In the genomic region with DNA sequence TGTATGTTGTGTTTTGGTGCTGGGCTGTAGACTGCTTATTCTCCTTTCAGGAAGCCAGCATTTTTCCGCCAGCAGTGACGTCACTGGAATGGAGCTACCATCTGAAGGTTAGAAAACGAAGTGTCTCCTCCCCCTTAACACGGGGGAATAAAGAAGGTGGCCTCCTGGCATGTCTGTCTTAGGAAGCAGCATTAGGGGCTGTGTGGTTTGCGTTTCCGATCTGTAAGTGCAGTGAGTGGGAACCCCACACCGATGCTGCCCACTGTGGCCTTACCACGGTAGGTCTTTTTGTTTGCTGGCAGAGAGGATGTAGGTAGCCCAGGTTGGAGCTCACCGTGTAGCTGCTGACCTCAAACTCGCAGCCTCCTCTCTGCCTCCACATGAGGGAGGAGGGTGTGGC, we compare ENCODE assay signal across 27 mouse cellular contexts.
"Had no signal": no experiment of that assay in that cellular context is flagged by ENCODE, and none has a peak within 500 bp of the region (broad histone marks: within the 10 kb centered on the region; RNA-seq: fewer than 3 reads in every experiment).

No protein-coding gene starts in this region.

- ATAC-seq: forebrain, embryonic 16.5 days; hindbrain, postnatal 0 days; inflammation-experienced regulatory T-cells, adult 6 months; intestine, embryonic 16.5 days; liver, embryonic 12.5 days had no signal

- H3K4me2 ChIP-seq: heart, embryonic 11.5 days; heart, embryonic 13.5 days; heart, embryonic 15.5 days; hindbrain, embryonic 13.5 days; hindbrain, embryonic 15.5 days; kidney, embryonic 15.5 days; limb, embryonic 13.5 days; limb, embryonic 15.5 days; liver, embryonic 12.5 days had no signal

- H3K27me3 ChIP-seq: heart, embryonic 13.5 days; heart, embryonic 15.5 days; hindbrain, embryonic 13.5 days; hindbrain, embryonic 15.5 days; kidney, embryonic 15.5 days; limb, embryonic 13.5 days; limb, embryonic 15.5 days; liver, embryonic 12.5 days had no signal

- H3K4me1 ChIP-seq: hindbrain, embryonic 13.5 days; hindbrain, embryonic 15.5 days; limb, embryonic 13.5 days; limb, embryonic 15.5 days had no signal

- H3K27ac ChIP-seq: gastrocnemius, adult 2 months; heart, adult 2 months; heart, embryonic 13.5 days; heart, embryonic 15.5 days; hindbrain, embryonic 13.5 days; hindbrain, embryonic 15.5 days; hindbrain, postnatal 0 days; kidney, embryonic 15.5 days; kidney, postnatal 0 days; left cerebral cortex, adult 2 months; limb, embryonic 13.5 days; limb, embryonic 15.5 days; liver, embryonic 12.5 days had no signal

- DNase-seq: gastrocnemius, adult 2 months; gastrocnemius, postnatal 10 days; gastrocnemius, postnatal 25 days; heart, adult 11 months; heart, adult 2 months; heart, postnatal 4 days; kidney, adult 11 months; kidney, adult 2 months; kidney, adult 9 months; kidney, postnatal 14 days; kidney, postnatal 36 days; left cerebral cortex, postnatal 4 days had no signal

- H3K9ac ChIP-seq: heart, embryonic 13.5 days; heart, embryonic 15.5 days; hindbrain, embryonic 13.5 days; hindbrain, embryonic 15.5 days; kidney, embryonic 15.5 days; limb, embryonic 13.5 days; limb, embryonic 15.5 days; liver, embryonic 12.5 days had no signal

- H3K9me3 ChIP-seq: heart, embryonic 13.5 days; heart, embryonic 15.5 days; hindbrain, embryonic 13.5 days; hindbrain, embryonic 15.5 days; kidney, embryonic 15.5 days; limb, embryonic 13.5 days; limb, embryonic 15.5 days; liver, embryonic 12.5 days had no signal

- H3K4me3 ChIP-seq: gastrocnemius, adult 2 months; heart, adult 2 months; heart, embryonic 13.5 days; heart, embryonic 15.5 days; hindbrain, embryonic 13.5 days; hindbrain, embryonic 15.5 days; kidney, embryonic 15.5 days; left cerebral cortex, adult 2 months; limb, embryonic 13.5 days; limb, embryonic 15.5 days; liver, embryonic 12.5 days had no signal
